Mouse (Mus musculus) embryonic facial prominence, embryonic 13.5 days (tissue): ENCODE data around the gene Mark3. TPM values are rescaled to one million over a fixed set of nuclear protein-coding genes. Genes with fewer than 3 reads are reported as not detected.

Experiments used
- ATAC-seq: fragments of 200-750 bp; cut with Nextera tagmentation; 2 replicates; pipeline ENCODE4 v1.8.0; 2017; ENCODE audit warnings: low read depth; ENCODE audit not compliant: insufficient number of reproducible peaks, insufficient read depth, low FRiP score, low TSS enrichment
- H3K27ac ChIP-seq: fragments of 300-500 bp; sonication (generic); 2 replicates; pipeline ENCODE4 v1.5.1; 2015; ENCODE audit warnings: moderate library complexity, mild to moderate bottlenecking, inconsistent platforms
- H3K27me3 ChIP-seq: fragments of 300-500 bp; sonication (generic); 2 replicates; pipeline ENCODE4 v1.6.1; 2015; ENCODE audit warnings: mild to moderate bottlenecking, inconsistent platforms
- H3K36me3 ChIP-seq: fragments of 300-500 bp; sonication (generic); 2 replicates; pipeline ENCODE4 v1.6.1; 2015; ENCODE audit warnings: mild to moderate bottlenecking, inconsistent platforms
- H3K4me1 ChIP-seq: fragments of 300-500 bp; sonication (generic); 2 replicates; pipeline ENCODE4 v1.6.1; 2015; ENCODE audit warnings: inconsistent platforms
- H3K4me2 ChIP-seq: fragments of 300-500 bp; sonication (generic); 2 replicates; pipeline ENCODE4 v1.6.1; 2015; ENCODE audit warnings: moderate library complexity, mild to moderate bottlenecking, inconsistent platforms
- H3K4me3 ChIP-seq: fragments of 300-500 bp; sonication (generic); 2 replicates; pipeline ENCODE4 v1.5.1; 2015; ENCODE audit warnings: mild to moderate bottlenecking, inconsistent platforms
- H3K9ac ChIP-seq: fragments of 300-500 bp; sonication (generic); 2 replicates; pipeline ENCODE4 v1.6.1; 2015; ENCODE audit warnings: mild to moderate bottlenecking, inconsistent platforms
- H3K9me3 ChIP-seq: fragments of 300-500 bp; sonication (generic); 2 replicates; pipeline ENCODE4 v1.6.1; 2016; ENCODE audit warnings: inconsistent platforms
- WGBS: fragments of 180-500 bp; shearing (Covaris S2); methylation state at CpG from one replicate; pipeline ENCODE4 v1.1.7; 2015; ENCODE audit warnings: mixed read lengths; 5-methylcytosine and 5-hydroxymethylcytosine counted together
- polyA plus RNA-seq: library from polyadenylated mRNA; unstranded; fragments of >200 nt; fragmentation: Nextera tagmentation; extraction: Ambion mirVana; gene quantifications from 2 replicates; pipeline ENCODE4 v1.2.1, GENCODE M21; 2015

Gene Mark3
- polyA plus RNA-seq, 1 experiment from 2014 or later = 52.0 TPM

GRCm38 (mm10) chr12:111592407-111593021, 18.2 kb downstream of the Mark3 start:
- no peak for ATAC-seq

GRCm38 (mm10) chr12:111593775-111594174, 19.5 kb downstream of the Mark3 start:
- H3K9ac ChIP-seq = no peak overlapping the region
- no peak overlapping the region for H3K27ac ChIP-seq
- no peak overlapping the region for H3K4me3 ChIP-seq
- no peaks in the 10 kb centered on the region for H3K4me1 ChIP-seq
- ATAC-seq = no peak
- H3K27me3 ChIP-seq = no peaks in the 10 kb centered on the region
- H3K36me3 ChIP-seq = peaks cover 57% of the 10 kb centered on the region
- no peaks in the 10 kb centered on the region for H3K9me3 ChIP-seq
- 84% methylated on average over 2 of the region's 2 CpGs for WGBS
- no peak overlapping the region for H3K4me2 ChIP-seq

More at GRCm38 (mm10) chr12:111592407-111593021, 18.2 kb downstream of the Mark3 start:
- Histone ChIP-seq H3K9me3 (no peaks in the 10 kb centered on the region), H3K4me2 (no peak overlapping the region), H3K4me1 (no peaks in the 10 kb centered on the region), H3K36me3 (peaks cover 45% of the 10 kb centered on the region), H3K27ac (no peak overlapping the region), H3K27me3 (no peaks in the 10 kb centered on the region), H3K9ac (no peak overlapping the region), H3K4me3 (no peak overlapping the region)
- WGBS = 87% methylated on average over 14 of the region's 14 CpGs

GRCm38 (mm10) chr12:111597310-111597709, 23.0 kb downstream of the Mark3 start:
- no peak for ATAC-seq
- Histone ChIP-seq H3K9ac (no peak overlapping the region), H3K9me3 (no peaks in the 10 kb centered on the region), H3K4me3 (no peak overlapping the region), H3K4me2 (no peak overlapping the region), H3K27ac (no peak overlapping the region), H3K4me1 (no peaks in the 10 kb centered on the region), H3K27me3 (no peaks in the 10 kb centered on the region), H3K36me3 (peaks cover 88% of the 10 kb centered on the region)
- WGBS = 100% methylated on average over 1 of the region's 1 CpGs

GRCm38 (mm10) chr12:111598902-111599301, 24.6 kb downstream of the Mark3 start:
- no peaks in the 10 kb centered on the region for H3K27me3 ChIP-seq
- no peak overlapping the region for H3K4me2 ChIP-seq
- no peak overlapping the region for H3K27ac ChIP-seq
- H3K9ac ChIP-seq = no peak overlapping the region
- peaks cover 80% of the 10 kb centered on the region for H3K36me3 ChIP-seq
- no peaks in the 10 kb centered on the region for H3K9me3 ChIP-seq
- no peaks in the 10 kb centered on the region for H3K4me1 ChIP-seq
- no peak for ATAC-seq
- H3K4me3 ChIP-seq = no peak overlapping the region
- 95% methylated on average over 1 of the region's 1 CpGs for WGBS

- H3K36me3 ChIP-seq = peaks cover 76% of the 10 kb centered on the region
- H3K4me1 ChIP-seq = no peaks in the 10 kb centered on the region
- WGBS = 91% methylated on average over 5 of the region's 5 CpGs
Observed at GRCm38 (mm10) chr12:111599640-111600039, 25.3 kb downstream of the Mark3 start.

GRCm38 (mm10) chr12:111603871-111604270, 29.5 kb downstream of the Mark3 start:
- no peak for ATAC-seq
- H3K36me3 ChIP-seq = peaks cover 69% of the 10 kb centered on the region
- no peak overlapping the region for H3K4me3 ChIP-seq
- 88% methylated on average over 3 of the region's 3 CpGs for WGBS
- no peaks in the 10 kb centered on the region for H3K4me1 ChIP-seq
- H3K9ac ChIP-seq = no peak overlapping the region
- H3K27me3 ChIP-seq = no peaks in the 10 kb centered on the region
- H3K9me3 ChIP-seq = no peaks in the 10 kb centered on the region
- H3K4me2 ChIP-seq = no peak overlapping the region
- no peak overlapping the region for H3K27ac ChIP-seq

More at GRCm38 (mm10) chr12:111599640-111600039, 25.3 kb downstream of the Mark3 start:
- Histone ChIP-seq H3K9ac (no peak overlapping the region), H3K9me3 (no peaks in the 10 kb centered on the region), H3K27ac (no peak overlapping the region), H3K27me3 (no peaks in the 10 kb centered on the region), H3K4me2 (no peak overlapping the region), H3K4me3 (no peak overlapping the region)
- no peak for ATAC-seq

GRCm38 (mm10) chr12:111605619-111606018, 31.3 kb downstream of the Mark3 start:
- H3K36me3 ChIP-seq = peaks cover 62% of the 10 kb centered on the region
- no peaks in the 10 kb centered on the region for H3K4me1 ChIP-seq
- WGBS = 96% methylated on average over 2 of the region's 2 CpGs
- ATAC-seq = no peak
- H3K4me2 ChIP-seq = no peak overlapping the region
- no peaks in the 10 kb centered on the region for H3K27me3 ChIP-seq
- H3K4me3 ChIP-seq = no peak overlapping the region
- H3K9ac ChIP-seq = no peak overlapping the region
- no peak overlapping the region for H3K27ac ChIP-seq
- no peaks in the 10 kb centered on the region for H3K9me3 ChIP-seq

- WGBS = 68% methylated on average over 5 of the region's 5 CpGs
- H3K4me2 ChIP-seq = no peak overlapping the region
- no peak for ATAC-seq
- H3K9ac ChIP-seq = no peak overlapping the region
- no peak overlapping the region for H3K27ac ChIP-seq
- H3K36me3 ChIP-seq = peaks cover 71% of the 10 kb centered on the region
- no peak overlapping the region for H3K4me3 ChIP-seq
- H3K9me3 ChIP-seq = no peaks in the 10 kb centered on the region
- H3K4me1 ChIP-seq = no peaks in the 10 kb centered on the region
- H3K27me3 ChIP-seq = no peaks in the 10 kb centered on the region
Observed at GRCm38 (mm10) chr12:111608015-111608414, 33.7 kb downstream of the Mark3 start.

GRCm38 (mm10) chr12:111614475-111615141, 40.3 kb downstream of the Mark3 start:
- H3K4me2 ChIP-seq = no peak overlapping the region
- H3K27me3 ChIP-seq = no peaks in the 10 kb centered on the region
- H3K36me3 ChIP-seq = peaks cover 69% of the 10 kb centered on the region
- no peak for ATAC-seq
- no peak overlapping the region for H3K4me3 ChIP-seq
- no peak overlapping the region for H3K27ac ChIP-seq
- no peaks in the 10 kb centered on the region for H3K9me3 ChIP-seq
- H3K4me1 ChIP-seq = peaks cover 5% of the 10 kb centered on the region
- H3K9ac ChIP-seq = no peak overlapping the region
- 93% methylated on average over 5 of the region's 5 CpGs for WGBS

- WGBS = 81% methylated on average over 7 of the region's 7 CpGs
- Histone ChIP-seq H3K4me1 (peaks cover 5% of the 10 kb centered on the region), H3K27ac (no peak overlapping the region; the same call in 1 of the 2 replicates), H3K4me3 (no peak overlapping the region), H3K4me2 (no peak overlapping the region), H3K36me3 (peaks cover 64% of the 10 kb centered on the region), H3K27me3 (no peaks in the 10 kb centered on the region), H3K9me3 (no peaks in the 10 kb centered on the region), H3K9ac (no peak overlapping the region)
- no peak for ATAC-seq
Observed at GRCm38 (mm10) chr12:111618266-111618665, 43.9 kb downstream of the Mark3 start.

- no peak for ATAC-seq
Observed at GRCm38 (mm10) chr12:111648061-111648645, 73.8 kb downstream of the Mark3 start.

GRCm38 (mm10) chr12:111652953-111653352, 78.6 kb downstream of the Mark3 start:
- no peak overlapping the region for H3K4me3 ChIP-seq
- no peaks in the 10 kb centered on the region for H3K27me3 ChIP-seq
- H3K9ac ChIP-seq = no peak overlapping the region
- H3K27ac ChIP-seq = no peak overlapping the region
- ATAC-seq = no peak
- 91% methylated on average over 3 of the region's 3 CpGs for whole genome bisulfite sequencing
- H3K4me2 ChIP-seq = no peak overlapping the region
- H3K9me3 ChIP-seq = no peaks in the 10 kb centered on the region
- H3K36me3 ChIP-seq = peaks cover 84% of the 10 kb centered on the region
- no peaks in the 10 kb centered on the region for H3K4me1 ChIP-seq

More at GRCm38 (mm10) chr12:111648061-111648645, 73.8 kb downstream of the Mark3 start:
- Histone ChIP-seq H3K9ac (no peak overlapping the region), H3K4me2 (no peak overlapping the region), H3K36me3 (peaks cover 93% of the 10 kb centered on the region), H3K9me3 (no peaks in the 10 kb centered on the region), H3K4me3 (no peak overlapping the region), H3K27me3 (no peaks in the 10 kb centered on the region), H3K4me1 (no peaks in the 10 kb centered on the region), H3K27ac (peak overlapping the region; percentile 33; the same call in 1 of the 2 replicates)
- 43% methylated on average over 6 of the region's 6 CpGs for WGBS
